Mouse (Mus musculus) cerebellum, adult 11-12 months (tissue): ENCODE data around the gene Ankrd53.
A peak's percentile ranks its signal among the peaks of the same experiment; 100 is the strongest.
"Not testable (repeated sequence)": the region's sequence is repeated elsewhere in the genome, so short reads cannot be mapped to it uniquely, and the experiment has no call there.

Experiments
- DNase-seq: peaks from one replicate; pipeline ENCODE4 v3.0.0; 2022

Ankrd53 gene

DNA sequence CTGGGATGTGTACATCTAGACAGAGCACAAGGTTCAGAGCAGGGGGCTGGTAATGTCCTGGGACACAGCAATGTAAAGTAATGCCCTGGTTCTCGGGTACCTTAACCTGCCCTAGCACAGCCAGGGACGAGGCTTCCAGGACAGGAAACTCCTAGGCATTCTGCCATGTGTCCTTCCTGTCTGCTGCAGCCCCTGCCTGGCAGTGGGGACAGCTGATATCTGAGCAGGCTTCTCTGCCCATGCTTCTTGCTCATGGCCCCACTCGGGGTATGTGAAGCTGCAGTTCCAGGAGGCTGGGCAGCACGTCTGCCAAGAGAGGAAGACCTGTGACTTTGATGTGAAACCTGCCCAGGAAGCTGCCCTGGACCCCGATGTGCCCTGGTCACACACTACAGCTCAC lies 6.0 kb downstream of the Ankrd53 start:
- DNase-seq: no peak

DNA sequence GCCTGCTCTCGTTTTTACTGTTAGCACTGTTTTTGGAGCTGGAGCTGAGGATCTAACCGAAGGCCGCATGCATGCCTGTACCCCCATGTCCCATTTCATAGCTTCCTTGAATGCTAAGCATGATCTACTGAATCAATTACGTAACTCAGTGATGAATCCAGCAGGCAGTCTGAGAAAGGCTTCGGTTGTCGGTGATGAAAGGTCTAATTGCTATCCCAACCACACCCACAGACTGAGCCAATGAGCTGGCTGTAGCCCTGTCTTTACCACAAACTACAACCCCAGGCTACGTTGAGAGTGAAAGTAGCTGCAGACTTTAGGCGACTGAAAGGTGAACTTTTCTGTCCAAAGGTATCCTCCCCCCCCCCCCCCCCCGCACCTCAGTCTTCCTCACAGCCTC lies 11.7 kb downstream of the Ankrd53 start:
- DNase-seq: no peak

GRCm38 (mm10) chr6:83774781-83775563 lies 12.5 kb downstream of the Ankrd53 start:
- peak; percentile 52 for DNase-seq

- DNase-seq: peak; percentile 92
Observed at GRCm38 (mm10) chr6:83775638-83776293, 13.3 kb downstream of the Ankrd53 start, which contains the start of gene Tex261. TSS of gene Tex261 (minus strand) at chr6:83775813.

GRCm38 (mm10) chr6:83778306-83778705 lies 15.9 kb downstream of the Ankrd53 start:
- DNase-seq: no peak

- peak; percentile 32 for DNase-seq
Observed at GRCm38 (mm10) chr6:83779026-83779425, 16.6 kb downstream of the Ankrd53 start.

GRCm38 (mm10) chr6:83786426-83786825 lies 24.0 kb downstream of the Ankrd53 start:
- DNase-seq: no peak

DNA sequence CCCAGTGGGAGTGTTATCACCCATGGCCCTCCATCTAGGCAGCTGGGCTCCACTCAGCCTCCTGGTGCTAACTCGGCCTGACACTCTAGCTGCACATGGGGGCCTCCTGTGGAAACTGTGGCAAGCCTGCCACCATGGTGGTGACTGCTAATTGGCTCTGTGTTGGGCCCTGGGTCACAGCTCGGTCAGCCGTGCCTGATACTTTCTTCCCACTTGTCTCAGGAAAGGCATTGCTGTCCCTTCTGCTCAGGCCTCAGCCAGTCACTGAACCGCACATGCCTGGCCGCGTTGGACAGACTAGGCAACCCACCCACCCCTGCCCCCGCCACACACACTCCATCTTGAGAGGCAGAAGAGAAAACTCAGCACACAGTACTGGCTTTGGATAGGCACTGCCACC lies 26.1 kb downstream of the Ankrd53 start:
- no peak for DNase-seq

DNA sequence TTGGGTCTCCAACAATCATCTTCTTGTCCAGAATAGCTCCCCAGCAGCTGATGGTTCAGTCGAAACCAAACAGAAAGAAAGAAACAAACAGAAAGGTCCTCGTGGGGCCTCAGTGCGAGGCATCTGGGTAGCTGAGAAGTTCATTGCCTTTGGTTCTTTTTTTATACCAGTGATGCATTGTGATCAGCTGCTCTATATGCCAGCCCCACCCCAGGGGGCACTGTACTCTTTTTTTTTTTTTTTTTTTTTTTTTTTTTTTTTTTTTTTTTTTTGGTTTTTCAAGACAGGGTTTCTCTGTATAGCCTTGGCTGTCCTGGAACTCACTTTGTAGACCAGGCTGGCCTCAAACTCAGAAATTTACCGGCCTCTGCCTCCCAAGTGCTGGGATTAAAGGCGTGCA lies 28.1 kb downstream of the Ankrd53 start:
- DNase-seq: not testable (repeated sequence)

DNA sequence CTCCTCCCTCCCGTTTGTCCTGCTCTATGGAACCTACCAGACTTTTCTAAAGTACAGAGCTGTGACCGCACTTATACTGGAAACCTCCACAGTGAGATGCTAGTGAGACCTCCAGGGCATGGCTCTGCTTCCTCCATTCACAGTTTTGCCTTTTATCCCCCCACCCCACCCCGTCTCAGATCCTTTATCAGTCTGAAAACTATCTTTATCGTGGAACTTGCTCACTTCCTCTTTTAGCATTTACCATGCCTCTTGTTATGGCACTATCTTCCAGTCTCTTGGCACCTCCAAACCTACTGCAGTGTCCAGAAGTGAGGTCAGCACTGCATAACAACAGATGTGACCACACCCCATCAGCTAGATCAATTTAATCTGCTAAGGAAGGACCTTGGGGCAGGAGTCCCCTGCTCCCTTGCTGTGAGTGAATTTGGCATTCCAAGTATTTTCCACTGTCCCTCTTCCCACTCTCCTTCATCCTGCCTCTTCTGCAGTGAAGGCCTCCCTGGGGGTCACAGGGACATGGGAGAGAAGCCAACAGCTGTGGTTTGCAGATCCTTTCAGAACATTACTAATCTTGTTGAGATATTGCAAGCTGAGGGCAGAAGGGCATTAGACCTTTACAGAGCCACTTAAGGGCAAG lies 28.9 kb downstream of the Ankrd53 start:
- DNase-seq: no peak

- peak; percentile 90 for DNase-seq
Observed at GRCm38 (mm10) chr6:83794760-83795296, 32.4 kb downstream of the Ankrd53 start, which contains the start of gene Nagk. TSS of gene Nagk (plus strand) at chr6:83794982.

DNA sequence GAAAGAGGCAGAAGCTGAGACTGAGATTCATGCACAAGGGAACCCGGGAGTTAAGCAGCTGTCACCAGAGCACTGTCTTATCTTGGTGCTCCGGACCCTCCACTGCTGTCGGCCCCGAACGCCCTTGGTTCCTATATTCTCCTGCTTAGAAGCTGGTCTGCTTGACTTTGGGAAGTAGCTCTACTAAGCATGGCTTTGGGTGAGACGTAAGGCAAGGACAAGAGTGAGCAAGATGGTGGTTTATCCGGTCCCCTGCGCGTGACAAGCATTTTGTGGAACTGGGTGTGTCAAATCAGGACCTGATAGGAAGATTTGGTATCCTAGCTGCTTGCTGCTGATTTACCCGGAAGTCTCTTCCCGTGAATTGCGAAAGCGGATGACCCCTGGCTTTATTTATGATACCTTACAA lies 33.1 kb downstream of the Ankrd53 start:
- no peak for DNase-seq

- no peak for DNase-seq
Observed at GRCm38 (mm10) chr6:83796686-83797085, 34.2 kb downstream of the Ankrd53 start.

GRCm38 (mm10) chr6:83802033-83802432 lies 39.6 kb downstream of the Ankrd53 start:
- peak; percentile 43 for DNase-seq

- DNase-seq: no peak
Observed at GRCm38 (mm10) chr6:83802846-83803245, 40.4 kb downstream of the Ankrd53 start.

GRCm38 (mm10) chr6:83815801-83816200 lies 53.4 kb downstream of the Ankrd53 start:
- no peak for DNase-seq
